Mouse (Mus musculus): Measurements from ENCODE around the gene Gsta2.

- no peak for TF ChIP-seq POLR2A (IDR thresholded peaks at IDR 0.05; ENCODE audit: low read depth, low read length)
- TF ChIP-seq CTCF (conservative IDR thresholded peaks at IDR 0.05; ENCODE audit: insufficient read depth, insufficient read length, low read depth, low read length): no peak
These were observed 39.6 kb upstream of the Gsta2 start for GRCm38 (mm10) chr9:78395244-78395629.

Data from kidney, adult 2 months (tissue).